Mouse (Mus musculus): Measurements from ENCODE around the gene Gm37240. TPM values are rescaled to one million over a fixed set of nuclear protein-coding genes. Genes with fewer than 3 reads are reported as not detected.

Gm37240 gene
- total RNA-seq, 1 experiment from 2014 or later, result 4.2 TPM

GRCm38 (mm10) chr3:85024237-85024636, 863.1 kb downstream of the Gm37240 start:
- no peak for DNase-seq

GRCm38 (mm10) chr3:85022800-85023199, 864.5 kb downstream of the Gm37240 start:
- DNase-seq, result no peak

- DNase-seq, result no peak
Measured at GRCm38 (mm10) chr3:85021816-85022215, 865.5 kb downstream of the Gm37240 start.

- DNase-seq, result no peak
Measured at GRCm38 (mm10) chr3:85020137-85020536, 867.2 kb downstream of the Gm37240 start.

GRCm38 (mm10) chr3:85015667-85016066, 871.7 kb downstream of the Gm37240 start:
- DNase-seq, result no peak

GRCm38 (mm10) chr3:85012889-85013288, 874.4 kb downstream of the Gm37240 start:
- DNase-seq, result no peak

- no peak for DNase-seq
Measured at GRCm38 (mm10) chr3:85005257-85005656, 882.1 kb downstream of the Gm37240 start.

- no peak for DNase-seq
Measured at GRCm38 (mm10) chr3:84988880-84989279, 898.4 kb downstream of the Gm37240 start.

GRCm38 (mm10) chr3:84985121-84985625, 902.1 kb downstream of the Gm37240 start:
- no peak for DNase-seq

GRCm38 (mm10) chr3:84982688-84983087, 904.6 kb downstream of the Gm37240 start:
- no peak for DNase-seq

GRCm38 (mm10) chr3:84980158-84980557, 907.2 kb downstream of the Gm37240 start:
- no peak for DNase-seq

- no peak for DNase-seq
Measured at GRCm38 (mm10) chr3:84978676-84979075, 908.6 kb downstream of the Gm37240 start.

- no peak for DNase-seq
Measured at GRCm38 (mm10) chr3:84974193-84974592, 913.1 kb downstream of the Gm37240 start.

- no peak for DNase-seq
Measured at GRCm38 (mm10) chr3:84972881-84973280, 914.4 kb downstream of the Gm37240 start.

- DNase-seq, result no peak
Measured at GRCm38 (mm10) chr3:84971561-84971960, 915.8 kb downstream of the Gm37240 start.

- DNase-seq, result no peak
Measured at GRCm38 (mm10) chr3:84967364-84967763, 920.0 kb downstream of the Gm37240 start.

GRCm38 (mm10) chr3:84965156-84965555, 922.2 kb downstream of the Gm37240 start:
- no peak for DNase-seq

- no peak for DNase-seq
Measured at GRCm38 (mm10) chr3:84955857-84956256, 931.5 kb downstream of the Gm37240 start.

GRCm38 (mm10) chr3:84955011-84955775, 932.1 kb downstream of the Gm37240 start:
- no peak for DNase-seq

GRCm38 (mm10) chr3:84952585-84953187, 934.6 kb downstream of the Gm37240 start:
- no peak for DNase-seq

GRCm38 (mm10) chr3:84952135-84952534, 935.2 kb downstream of the Gm37240 start:
- DNase-seq, result peak; percentile 71

- DNase-seq, result no peak
Measured at GRCm38 (mm10) chr3:84951698-84952097, 935.6 kb downstream of the Gm37240 start.

- DNase-seq, result no peak
Measured at GRCm38 (mm10) chr3:84949387-84949786, 937.9 kb downstream of the Gm37240 start.

- no peak for DNase-seq
Measured at GRCm38 (mm10) chr3:84946381-84946780, 940.9 kb downstream of the Gm37240 start.

All from adrenal gland, postnatal 14 days (tissue).